Mouse (Mus musculus) kidney, embryonic 14.5 days (tissue): ENCODE results near the gene Trappc2. TPM values are rescaled to one million over a fixed set of nuclear protein-coding genes. Genes with fewer than 3 reads are reported as not detected.

Experiments used
- ATAC-seq: fragments of 200-750 bp; cut with Nextera tagmentation; 2 replicates; pipeline ENCODE4 v1.8.0; 2017; ENCODE audit warnings: moderate number of reproducible peaks, mild to moderate bottlenecking, moderate TSS enrichment, moderate library complexity; ENCODE audit not compliant: low FRiP score, low TSS enrichment
- H3K27ac ChIP-seq: fragments of 300-500 bp; sonication (generic); 2 replicates; pipeline ENCODE4 v1.5.1; 2014; ENCODE audit warnings: low read depth, mild to moderate bottlenecking, low read length, moderate library complexity, mixed read lengths
- H3K27me3 ChIP-seq: fragments of 300-500 bp; sonication (generic); 2 replicates; pipeline ENCODE4 v1.6.1; 2014; ENCODE audit warnings: mild to moderate bottlenecking, low read length; ENCODE audit not compliant: control insufficient read depth, insufficient read depth
- H3K36me3 ChIP-seq: fragments of 300-500 bp; sonication (generic); 2 replicates; pipeline ENCODE4 v1.6.1; 2014; ENCODE audit warnings: low read length, mixed read lengths; ENCODE audit not compliant: control insufficient read depth, insufficient read depth
- H3K4me1 ChIP-seq: fragments of 300-500 bp; sonication (generic); 2 replicates; pipeline ENCODE4 v1.6.1; 2014; ENCODE audit warnings: low read length, mixed read lengths; ENCODE audit not compliant: control insufficient read depth, insufficient read depth
- H3K4me2 ChIP-seq: fragments of 300-500 bp; sonication (generic); replicated peaks from 2 replicates; pipeline ENCODE4 v1.6.1; 2014; ENCODE audit warnings: low read depth, mild to moderate bottlenecking, low read length
- H3K4me3 ChIP-seq: fragments of 300-500 bp; sonication (generic); 2 replicates; pipeline ENCODE4 v1.5.1; 2014; ENCODE audit warnings: mild to moderate bottlenecking, low read length
- H3K9ac ChIP-seq: fragments of 300-500 bp; sonication (generic); 2 replicates; pipeline ENCODE4 v1.6.1; 2014; ENCODE audit warnings: low read depth, mild to moderate bottlenecking, low read length, moderate library complexity
- H3K9me3 ChIP-seq: fragments of 300-500 bp; sonication (generic); 2 replicates; pipeline ENCODE4 v1.6.1; 2016; ENCODE audit warnings: low read length; ENCODE audit not compliant: control insufficient read depth
- WGBS: fragments of 180-500 bp; shearing (Covaris S2); extraction: QIAGEN DNeasy Blood & Tissue Kit; methylation state at CpG from one replicate; pipeline ENCODE4 v1.1.7; 2014; 5-methylcytosine and 5-hydroxymethylcytosine counted together
- polyA plus RNA-seq: library from polyadenylated mRNA; unstranded; fragments of >200 nt; fragmentation: Nextera tagmentation; extraction: Ambion mirVana; gene quantifications from 2 replicates; pipeline ENCODE4 v1.2.1, GENCODE M21; 2014

Trappc2 gene
- polyA plus RNA-seq, 1 experiment from 2014 or later, result 23.3 TPM

GRCm38 (mm10) chrX:166455525-166455924 is 15.2 kb downstream of the Trappc2 start:
- 88% methylated on average over 1 of the region's 1 CpGs for WGBS
- H3K9me3 ChIP-seq, result no peaks in the 10 kb centered on the region
- no peak overlapping the region for H3K4me3 ChIP-seq
- H3K4me1 ChIP-seq, result no peaks in the 10 kb centered on the region
- H3K27ac ChIP-seq, result no peak overlapping the region
- H3K36me3 ChIP-seq, result peaks cover 4% of the 10 kb centered on the region; the same call in 1 of the 2 replicates
- no peak for ATAC-seq
- H3K9ac ChIP-seq, result no peak overlapping the region
- H3K27me3 ChIP-seq, result no peaks in the 10 kb centered on the region
- H3K4me2 ChIP-seq, result no peak overlapping the region

DNA sequence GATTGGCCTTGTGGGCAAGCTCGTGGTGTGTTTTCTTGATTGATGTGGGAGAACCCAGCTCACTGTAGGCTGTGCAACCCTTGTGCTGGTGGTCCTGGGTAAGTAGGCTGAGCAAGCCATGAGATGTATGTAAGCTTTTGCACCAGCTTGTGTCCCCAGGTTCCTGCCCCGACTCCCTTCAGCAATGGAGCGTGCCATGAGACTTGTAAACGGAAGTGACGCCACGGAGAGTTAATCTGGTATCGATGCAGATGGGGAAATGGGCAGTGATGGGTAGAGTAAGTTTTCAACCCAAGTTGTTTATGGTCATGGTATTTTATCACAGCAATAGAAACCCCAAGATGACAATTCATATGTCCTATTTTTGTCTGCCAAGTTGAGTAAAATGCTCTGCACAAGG is 27.9 kb downstream of the Trappc2 start:
- Histone ChIP-seq H3K4me1 (no peaks in the 10 kb centered on the region), H3K4me2 (no peak overlapping the region), H3K36me3 (no peaks in the 10 kb centered on the region; the same call in 1 of the 2 replicates), H3K27ac (no peak overlapping the region), H3K9ac (no peak overlapping the region), H3K27me3 (no peaks in the 10 kb centered on the region), H3K9me3 (no peaks in the 10 kb centered on the region), H3K4me3 (no peak overlapping the region)
- WGBS, result 92% methylated on average over 7 of the region's 7 CpGs
- ATAC-seq, result no peak

- ATAC-seq, result no peak
- no peaks in the 10 kb centered on the region for H3K36me3 ChIP-seq
- 83% methylated on average over 6 of the region's 6 CpGs for WGBS
Observed at GRCm38 (mm10) chrX:166472612-166473011, 32.2 kb downstream of the Trappc2 start.

DNA sequence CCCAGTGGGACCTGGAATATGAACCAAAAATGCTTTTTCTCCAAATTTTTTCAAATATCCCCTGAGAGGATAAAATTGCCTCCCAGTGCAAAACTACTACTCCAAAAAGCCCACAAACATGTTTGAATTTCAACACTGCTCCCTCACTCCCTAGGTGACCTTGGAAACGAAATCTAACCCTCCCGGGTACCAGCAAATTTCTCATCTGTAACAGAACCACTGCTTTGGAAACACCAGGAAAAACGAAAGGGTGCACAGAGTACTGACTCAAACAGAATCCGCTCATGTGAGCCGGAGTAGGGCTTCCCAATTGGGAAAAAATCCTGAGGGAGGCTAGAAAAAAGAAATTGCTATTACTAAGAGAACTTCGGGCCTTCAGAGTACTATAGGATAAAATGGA is 37.0 kb downstream of the Trappc2 start:
- peak overlapping the region; percentile 12; the same call in 1 of the 2 replicates for H3K4me3 ChIP-seq
- H3K9ac ChIP-seq, result no peak overlapping the region
- no peak overlapping the region for H3K27ac ChIP-seq
- ATAC-seq, result no peak
- peak overlapping the region; percentile 33 for H3K4me2 ChIP-seq
- no peaks in the 10 kb centered on the region for H3K4me1 ChIP-seq
- H3K27me3 ChIP-seq, result no peaks in the 10 kb centered on the region
- no peaks in the 10 kb centered on the region for H3K36me3 ChIP-seq
- no peaks in the 10 kb centered on the region for H3K9me3 ChIP-seq
- WGBS, result 59% methylated on average over 6 of the region's 6 CpGs

More at GRCm38 (mm10) chrX:166472612-166473011, 32.2 kb downstream of the Trappc2 start:
- no peak overlapping the region for H3K4me3 ChIP-seq
- H3K27me3 ChIP-seq, result no peaks in the 10 kb centered on the region
- no peak overlapping the region for H3K4me2 ChIP-seq
- H3K27ac ChIP-seq, result no peak overlapping the region
- no peaks in the 10 kb centered on the region for H3K4me1 ChIP-seq
- no peak overlapping the region for H3K9ac ChIP-seq
- no peaks in the 10 kb centered on the region for H3K9me3 ChIP-seq

- ATAC-seq, result peak; percentile 4; the same call in 1 of the 2 replicates
- WGBS, result 25% methylated on average over 28 of the region's 28 CpGs
Observed at GRCm38 (mm10) chrX:166478631-166479364, 38.4 kb downstream of the Trappc2 start.

GRCm38 (mm10) chrX:166479365-166479983 is 39.1 kb downstream of the Trappc2 start, which contains the start of gene Rab9:
Rab9 (minus strand) TSS chrX:166479867.
- Histone ChIP-seq H3K27me3 (no peaks in the 10 kb centered on the region), H3K9me3 (no peaks in the 10 kb centered on the region), H3K4me3 (peak within 1 kb of the TSS; percentile 61), H3K4me2 (peak within 1 kb of the TSS; percentile 45), H3K36me3 (no peaks in the 10 kb centered on the region), H3K4me1 (no peaks in the 10 kb centered on the region), H3K9ac (peak within 1 kb of the TSS; percentile 66), H3K27ac (peak within 1 kb of the TSS; percentile 82; the same call in 1 of the 2 replicates)
- ATAC-seq, result peak; percentile 99
- 21% methylated on average over 40 of the region's 41 CpGs for WGBS

More at GRCm38 (mm10) chrX:166478631-166479364, 38.4 kb downstream of the Trappc2 start:
- Histone ChIP-seq H3K4me3 (peak overlapping the region; percentile 61), H3K27ac (peak overlapping the region; percentile 82; the same call in 1 of the 2 replicates), H3K36me3 (no peaks in the 10 kb centered on the region), H3K9ac (peak overlapping the region; percentile 66), H3K4me1 (no peaks in the 10 kb centered on the region), H3K4me2 (peak overlapping the region; percentile 45), H3K9me3 (no peaks in the 10 kb centered on the region), H3K27me3 (no peaks in the 10 kb centered on the region)

GRCm38 (mm10) chrX:166495052-166495451 is 54.7 kb downstream of the Trappc2 start:
- Histone ChIP-seq H3K27me3 (no peaks in the 10 kb centered on the region), H3K27ac (no peak overlapping the region), H3K9me3 (no peaks in the 10 kb centered on the region), H3K4me2 (no peak overlapping the region), H3K36me3 (no peaks in the 10 kb centered on the region), H3K9ac (no peak overlapping the region), H3K4me3 (no peak overlapping the region), H3K4me1 (no peaks in the 10 kb centered on the region)
- ATAC-seq, result no peak
- WGBS, result 98% methylated on average over 2 of the region's 2 CpGs

- H3K9me3 ChIP-seq, result no peaks in the 10 kb centered on the region
- no peak overlapping the region for H3K9ac ChIP-seq
- H3K4me2 ChIP-seq, result no peak overlapping the region
- H3K36me3 ChIP-seq, result no peaks in the 10 kb centered on the region
- no peak overlapping the region for H3K27ac ChIP-seq
- no peaks in the 10 kb centered on the region for H3K27me3 ChIP-seq
- ATAC-seq, result no peak
- no peaks in the 10 kb centered on the region for H3K4me1 ChIP-seq
- no peak overlapping the region for H3K4me3 ChIP-seq
- WGBS, result 88% methylated on average over 4 of the region's 4 CpGs
Observed at GRCm38 (mm10) chrX:166497771-166498170, 57.4 kb downstream of the Trappc2 start.
